Mouse (Mus musculus) mouse embryonic stem cell (cell line): ENCODE measurements around the gene Khdc3.
"Not testable (repeated sequence)": the region's sequence is repeated elsewhere in the genome, so short reads cannot be mapped to it uniquely, and the experiment has no call there.

Source experiments
- in situ Hi-C, 2 experiments: fragments of 300-500 bp; cut with MboI; formaldehyde crosslinking; loops; 1 replicate in 1 of 2; 3 replicates in 1 of 2; pipeline ENCODE4 v1.14.3; 2019 to 2020; ENCODE audit warnings: low sequenced_read_pairs in 2 of 2, low pct_unique_long_range_greater_than_20kb in 1 of 2, mixed read lengths in 1 of 2; ENCODE audit not compliant: unreplicated experiment in 1 of 2

Khdc3 gene

DNA sequence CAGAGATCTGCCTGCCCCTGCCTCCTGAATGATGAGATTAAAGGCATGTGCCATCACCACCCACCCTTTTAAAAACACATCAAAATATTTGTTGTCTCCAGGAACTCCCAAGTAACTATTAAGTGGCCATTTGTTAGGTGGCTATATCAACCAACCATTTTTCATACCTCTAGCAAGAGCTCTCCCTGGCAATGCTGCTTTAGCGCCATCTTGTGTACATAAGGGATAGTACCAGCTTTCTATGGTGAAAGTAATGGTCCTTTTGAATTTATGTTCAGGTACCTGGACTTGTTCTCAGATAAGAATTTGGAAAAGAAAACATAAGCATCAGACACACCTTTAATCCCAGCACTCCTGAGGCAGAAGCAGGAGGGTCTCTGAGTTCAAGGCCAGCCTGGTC, 9.9 kb upstream of the Khdc3 start:
- in situ Hi-C loops = loop anchor here (5.0 kb wide), 2 partner anchors 49 to 119 kb away; partner anchors contain the start of genes Pigb (in 2 of the 2) and Rab27a (in 2 of the 2)

- in situ Hi-C loops = loop anchor here (5.0 kb wide), 2 partner anchors 52 to 122 kb away; partner anchors contain the start of genes Pigb (in 2 of the 2) and Rab27a (in 2 of the 2)
Measured at GRCm38 (mm10) chr9:73094580-73094979, 7.1 kb upstream of the Khdc3 start.

GRCm38 (mm10) chr9:73097898-73098297, 3.7 kb upstream of the Khdc3 start:
- in situ Hi-C loops = no loop called here

- in situ Hi-C loops = no loop called here
Measured at GRCm38 (mm10) chr9:73102181-73102580, 545 bp downstream of the Khdc3 start, which contains the start of gene Gm20509. TSS of gene Gm20509 (plus strand) at chr9:73102470.

- in situ Hi-C loops = no loop called here
Measured at GRCm38 (mm10) chr9:73103159-73103879, 1.7 kb downstream of the Khdc3 start.

GRCm38 (mm10) chr9:73103880-73104198, 2.2 kb downstream of the Khdc3 start:
- in situ Hi-C loops = no loop called here

GRCm38 (mm10) chr9:73105141-73105540, 3.5 kb downstream of the Khdc3 start:
- in situ Hi-C loops = no loop called here

DNA sequence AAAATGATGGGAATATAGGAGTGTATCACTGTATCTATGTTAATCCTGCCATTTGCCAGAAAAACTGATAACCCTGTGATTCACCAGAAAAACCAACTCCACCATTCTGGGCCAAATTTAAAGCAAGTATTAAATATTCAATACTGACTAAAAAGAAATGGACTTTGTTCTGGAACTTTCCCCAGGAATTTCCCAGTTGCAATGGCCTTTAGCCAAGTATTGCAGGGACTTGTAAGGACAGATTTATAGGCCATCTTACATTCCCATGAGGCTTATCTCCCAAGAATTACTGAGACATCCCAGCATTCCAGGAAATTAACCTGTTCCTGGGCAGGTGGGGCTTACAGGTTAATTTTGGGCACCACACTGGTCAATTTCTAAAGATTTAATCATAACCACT, 4.1 kb downstream of the Khdc3 start:
- in situ Hi-C loops = no loop called here

DNA sequence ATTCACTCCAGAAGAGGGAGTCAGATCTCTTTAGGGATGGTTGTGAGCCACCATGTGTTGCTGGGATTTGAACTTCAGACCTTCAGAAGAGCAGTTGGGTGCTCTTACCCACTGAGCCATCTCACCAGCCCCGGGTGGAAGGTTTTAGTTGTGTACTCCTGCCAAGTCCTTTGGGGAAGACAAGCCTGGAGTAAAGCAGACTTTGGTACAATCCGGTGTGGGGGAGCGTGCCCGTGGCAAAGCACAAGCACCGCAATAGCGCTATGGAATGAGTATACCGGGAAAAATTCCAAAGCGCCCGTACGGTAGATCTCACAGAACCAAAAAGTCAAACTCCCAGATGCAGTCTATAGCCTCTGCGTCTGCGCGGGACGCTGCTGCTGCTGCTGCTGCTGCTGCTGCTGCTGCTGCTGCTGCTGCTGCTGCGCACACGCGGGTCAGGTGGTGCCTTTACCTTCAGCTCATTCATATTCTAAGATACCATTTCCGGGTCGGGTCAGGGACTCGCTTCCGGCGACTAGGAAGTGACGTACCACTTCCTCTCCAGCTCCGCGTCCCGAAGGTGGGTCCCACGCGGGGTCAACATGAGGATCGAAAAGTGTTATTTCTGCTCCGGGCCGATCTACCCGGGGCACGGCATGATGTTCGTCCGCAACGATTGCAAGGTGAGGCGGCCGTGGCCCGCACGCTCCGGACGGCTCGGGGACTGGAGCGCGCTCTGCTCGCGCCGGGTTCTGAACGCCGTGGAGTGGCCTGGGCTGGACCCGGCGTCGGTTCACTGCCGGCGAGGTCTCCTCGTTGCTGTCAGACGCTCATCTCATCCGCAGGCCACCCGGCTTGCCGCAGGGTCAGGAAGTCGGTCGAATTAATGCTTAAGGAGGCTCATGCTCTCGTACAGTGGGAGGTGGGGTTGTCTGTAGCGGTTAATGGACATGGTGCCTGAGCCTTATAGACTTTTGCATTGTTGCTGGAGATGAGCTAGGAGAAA, 11.6 kb downstream of the Khdc3 start, which contains the start of gene Rsl24d1:
Gene Rsl24d1, plus strand, starts transcription at position 508 of the 988 bp plus-strand sequence.
- in situ Hi-C loops = no loop called here

DNA sequence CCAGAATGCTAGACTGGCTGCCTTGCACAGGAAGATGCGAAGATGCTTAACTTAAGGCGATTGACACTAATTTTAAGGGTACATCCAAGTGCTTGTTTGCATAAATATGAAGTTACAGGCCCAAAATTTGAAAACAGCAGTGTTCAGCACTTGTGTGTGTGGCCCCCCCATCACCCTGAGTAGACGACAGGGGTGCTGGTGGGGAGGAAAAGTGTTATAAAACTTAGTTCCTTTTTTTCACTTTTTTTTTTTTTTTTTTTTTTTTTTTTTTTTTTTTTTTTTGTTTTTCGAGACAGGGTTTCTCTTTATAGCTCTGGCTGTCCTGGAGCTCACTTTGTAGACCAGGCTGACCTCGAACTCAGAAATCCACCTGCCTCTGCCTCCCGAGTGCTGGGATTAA, 15.1 kb downstream of the Khdc3 start:
- in situ Hi-C loops = not testable (repeated sequence)

DNA sequence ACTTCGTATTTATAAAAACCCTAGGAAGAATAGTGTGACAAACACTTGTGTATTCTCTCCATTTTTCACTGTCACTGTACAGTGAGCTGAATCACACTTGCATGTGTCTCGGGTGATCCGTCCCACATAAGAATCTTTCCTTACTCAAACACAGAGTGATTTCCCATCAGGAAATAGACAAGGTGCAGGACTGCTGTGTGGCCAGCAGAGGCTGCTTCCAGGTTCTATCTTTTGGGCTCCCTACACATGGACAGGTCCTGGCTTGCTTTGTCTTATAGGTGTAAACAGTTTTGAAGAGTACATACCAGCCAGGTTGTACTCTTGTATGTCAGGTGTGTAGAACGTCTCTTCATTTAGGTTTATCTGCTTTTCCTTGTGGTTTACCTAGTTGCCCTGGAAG, 16.4 kb downstream of the Khdc3 start:
- in situ Hi-C loops = no loop called here

GRCm38 (mm10) chr9:73121735-73122134, 20.1 kb downstream of the Khdc3 start:
- in situ Hi-C loops = no loop called here

DNA sequence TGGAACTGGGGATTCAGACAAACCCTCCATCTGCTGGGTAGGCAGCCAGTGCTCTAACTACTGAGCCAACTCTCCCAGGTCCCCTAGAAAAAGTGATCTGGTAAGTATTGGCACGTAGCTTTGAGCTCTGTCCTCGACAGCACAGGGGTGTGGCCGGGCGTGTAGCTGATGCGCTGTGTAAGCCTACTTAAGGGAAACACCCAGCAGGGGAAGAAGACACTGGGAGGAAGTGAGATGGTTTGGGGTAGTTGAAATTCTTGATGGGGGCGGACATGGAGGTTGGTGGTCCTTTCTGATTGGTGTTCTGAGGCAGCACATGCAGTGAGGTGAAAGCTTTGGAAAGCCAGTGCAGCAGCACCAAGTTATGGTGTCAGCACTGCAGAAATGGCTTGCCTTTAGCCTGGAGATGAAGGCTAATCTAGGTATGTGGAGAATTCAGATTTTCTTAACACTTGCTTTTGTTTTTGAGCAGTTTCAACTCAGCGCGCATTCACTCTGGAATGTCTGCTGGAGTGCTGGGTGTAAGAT, 23.5 kb downstream of the Khdc3 start:
- in situ Hi-C loops = no loop called here

DNA sequence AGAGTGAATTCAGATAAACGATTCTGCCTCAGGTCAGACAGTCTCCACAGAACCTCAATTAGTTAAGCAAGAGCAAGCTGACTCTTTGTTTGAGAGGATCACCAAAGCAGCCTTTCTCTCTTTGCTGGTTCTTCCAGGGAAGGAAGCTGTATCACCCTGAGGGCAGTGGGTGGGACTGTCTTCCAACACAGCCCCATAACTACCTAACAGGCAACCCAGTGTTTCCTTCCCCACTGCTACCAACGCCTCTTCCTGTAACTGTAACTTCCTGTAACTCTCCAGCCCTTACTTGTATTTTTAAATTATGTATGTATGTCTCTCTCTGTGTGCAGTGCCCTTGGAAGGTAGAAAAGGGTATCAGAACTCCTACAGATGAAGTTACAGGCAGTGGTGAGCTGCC, 25.8 kb downstream of the Khdc3 start:
- in situ Hi-C loops = no loop called here

DNA sequence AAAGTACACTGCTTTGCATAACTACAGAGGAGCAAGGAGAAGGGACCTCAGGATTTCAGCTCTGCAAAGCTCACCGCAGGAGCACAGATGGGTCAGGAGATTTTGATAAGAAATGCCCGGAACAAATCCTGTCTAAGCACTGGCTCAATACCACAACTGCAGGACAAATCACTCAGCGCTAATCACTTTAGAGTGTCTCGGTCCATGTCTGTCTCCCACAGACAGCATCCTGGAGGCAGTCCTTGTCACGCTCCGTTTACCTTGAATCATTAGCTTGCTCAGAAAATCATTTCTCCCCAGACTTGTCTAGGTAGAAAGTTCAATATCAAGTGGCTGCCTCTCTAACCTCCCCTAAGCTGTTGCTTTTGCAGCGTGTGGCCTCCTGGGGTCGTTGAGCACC, 28.2 kb downstream of the Khdc3 start:
- in situ Hi-C loops = no loop called here

DNA sequence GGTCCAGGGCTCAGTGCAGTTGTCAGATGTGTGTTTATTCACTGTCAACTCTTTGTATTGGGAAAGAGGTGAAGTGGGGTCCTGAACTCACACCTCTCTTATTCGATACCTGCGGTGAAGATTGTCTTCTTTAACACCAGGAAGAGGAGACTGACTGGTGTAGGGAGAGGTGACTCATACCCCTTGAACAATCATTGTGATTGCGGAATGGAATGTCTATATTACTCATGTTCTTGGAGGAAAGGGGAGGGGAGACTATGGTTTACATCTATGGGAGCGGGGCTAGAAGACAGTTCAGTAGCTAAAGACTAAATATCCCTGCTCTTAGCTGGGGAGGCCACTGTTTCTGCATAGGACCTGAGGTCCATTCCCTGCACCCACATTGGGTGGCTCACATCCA, 28.9 kb downstream of the Khdc3 start:
- in situ Hi-C loops = no loop called here

DNA sequence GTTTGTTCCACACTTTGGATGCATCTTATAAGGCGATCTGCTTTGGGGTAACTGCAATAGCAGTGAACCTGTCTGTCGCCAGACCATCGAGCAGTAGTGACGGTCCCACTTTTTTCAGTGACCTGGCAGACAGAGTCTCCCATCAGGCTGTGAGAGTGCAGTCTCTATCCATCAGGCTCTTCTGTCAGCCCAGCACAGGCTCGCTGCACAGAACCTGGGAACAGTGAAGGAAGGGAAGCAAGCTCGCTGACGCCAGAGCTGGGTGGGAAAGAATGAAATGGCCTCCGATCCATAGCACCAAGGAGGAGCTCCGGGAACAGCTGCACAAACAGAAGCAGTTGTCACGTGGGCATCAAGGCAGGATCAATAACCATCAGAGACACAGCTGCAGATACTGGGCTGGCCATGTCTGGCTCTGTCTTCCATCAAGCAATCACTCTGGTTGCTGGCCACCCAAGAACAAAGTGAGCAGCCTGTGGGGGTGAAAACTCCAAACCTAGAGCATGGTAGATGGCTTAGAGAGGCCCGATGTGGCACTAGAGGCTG, 35.8 kb downstream of the Khdc3 start:
- in situ Hi-C loops = no loop called here
